13 mouse cellular contexts compared by ENCODE assay signal in genomic region chr3:146375224-146375657, GRCm38 (mm10). TPM values are rescaled to one million over a fixed set of nuclear protein-coding genes. Genes with fewer than 3 reads are reported as not detected.
A peak's percentile ranks its signal among the peaks of the same experiment; 100 is the strongest.
DNase-seq lines count a peak whose midpoint lies in the region; ATAC-seq and TF ChIP-seq lines count a peak whose summit lies in the region.
"Had no signal": no experiment of that assay in that cellular context is flagged by ENCODE, and none has a peak within 500 bp of the region (broad histone marks: within the 10 kb centered on the region; RNA-seq: fewer than 3 reads in every experiment).

No protein-coding gene starts in this region.

- H3K9me3 ChIP-seq in kidney, embryonic 14.5 days (ENCODE audit: control insufficient read depth, low read length), result no peaks in the 10 kb centered on the region
- H3K9me3 ChIP-seq in embryonic facial prominence, embryonic 11.5 days (replicated peaks; ENCODE audit: control insufficient read depth, low read length), result no peaks in the 10 kb centered on the region
- no peaks in the 10 kb centered on the region for H3K9me3 ChIP-seq in hindbrain, postnatal 0 days (ENCODE audit: low read length)
- H3K9me3 ChIP-seq: heart, embryonic 15.5 days had no signal

- no peak for TF ChIP-seq CTCF in hindbrain, postnatal 0 days (IDR thresholded peaks at IDR 0.05; ENCODE audit: low read depth)
- no peak for TF ChIP-seq CTCF in lung, adult 2 months (IDR thresholded peaks at IDR 0.05; ENCODE audit: insufficient read depth, low read length)

- ATAC-seq in kidney, embryonic 14.5 days (ENCODE audit: low FRiP score, low TSS enrichment), result peak; percentile 48; the same call in 1 of the 2 replicates
- peak; percentile 25; the same call in 1 of the 2 replicates for ATAC-seq in embryonic facial prominence, embryonic 11.5 days (replicated peaks; ENCODE audit: insufficient number of reproducible peaks, low FRiP score, low TSS enrichment, low read depth)
- no peak for ATAC-seq in hindbrain, postnatal 0 days

- no peak for DNase-seq in kidney, adult 18-20 months
- DNase-seq in Muller cell, postnatal 12 days (ENCODE audit: inconsistent ontology term), result peak; percentile 90
- DNase-seq in embryonic facial prominence, embryonic 11.5 days (ENCODE audit: low spot score), result no peak
- DNase-seq in hindbrain, postnatal 0 days (ENCODE audit: low spot score), result peak; percentile 20
- no peak for DNase-seq in MN1 (ENCODE audit: low spot score)
- DNase-seq in lung, adult 2 months, result no peak
- DNase-seq in right cerebral cortex, postnatal 4 days, result no peak
- DNase-seq: cerebellum, adult 9-11 months; gastrocnemius, adult 2 months; lung, postnatal 4 days; right cerebral cortex, adult 18-20 months had no signal

- H3K4me1 ChIP-seq in kidney, embryonic 14.5 days (ENCODE audit: control insufficient read depth, insufficient read depth, low read length), result 0 out of 2 replicates have a peak, but pooled peaks cover 4% of the 10 kb centered on the region
- no peaks in the 10 kb centered on the region for H3K4me1 ChIP-seq in embryonic facial prominence, embryonic 11.5 days (ENCODE audit: control insufficient read depth, insufficient read depth, low read length)
- H3K4me1 ChIP-seq in hindbrain, postnatal 0 days (ENCODE audit: insufficient read depth, low read length), result no peaks in the 10 kb centered on the region
- H3K4me1 ChIP-seq in lung, adult 2 months (ENCODE audit: control insufficient read depth, insufficient read depth, low read length), result no peaks in the 10 kb centered on the region
- H3K4me1 ChIP-seq: heart, embryonic 15.5 days had no signal

- H3K4me3 ChIP-seq in kidney, embryonic 14.5 days (ENCODE audit: low read length), result no peak overlapping the region
- no peak overlapping the region for H3K4me3 ChIP-seq in embryonic facial prominence, embryonic 11.5 days (ENCODE audit: low read depth, low read length)
- H3K4me3 ChIP-seq in hindbrain, postnatal 0 days (ENCODE audit: low read length), result no peak overlapping the region
- no peak overlapping the region for H3K4me3 ChIP-seq in lung, adult 2 months (replicated peaks; ENCODE audit: extremely low read depth, low read depth, low read length)
- H3K4me3 ChIP-seq: gastrocnemius, adult 2 months; heart, embryonic 15.5 days had no signal

- H3K36me3 ChIP-seq in kidney, embryonic 14.5 days (ENCODE audit: control insufficient read depth, insufficient read depth, low read length), result no peaks in the 10 kb centered on the region
- H3K36me3 ChIP-seq in embryonic facial prominence, embryonic 11.5 days (replicated peaks; ENCODE audit: control insufficient read depth, insufficient read depth, low read depth, low read length), result no peaks in the 10 kb centered on the region
- no peaks in the 10 kb centered on the region for H3K36me3 ChIP-seq in hindbrain, postnatal 0 days (ENCODE audit: insufficient read depth, low read length)
- H3K36me3 ChIP-seq: heart, embryonic 15.5 days had no signal

- no peak overlapping the region for H3K9ac ChIP-seq in kidney, embryonic 14.5 days (ENCODE audit: low read depth, low read length)
- H3K9ac ChIP-seq in embryonic facial prominence, embryonic 11.5 days (replicated peaks; ENCODE audit: low read length), result no peak overlapping the region
- H3K9ac ChIP-seq in hindbrain, postnatal 0 days (replicated peaks; ENCODE audit: low read length), result no peak overlapping the region
- H3K9ac ChIP-seq: heart, embryonic 15.5 days had no signal

- H3K27me3 ChIP-seq in kidney, embryonic 14.5 days (ENCODE audit: control insufficient read depth, insufficient read depth, low read length), result no peaks in the 10 kb centered on the region
- H3K27me3 ChIP-seq in embryonic facial prominence, embryonic 11.5 days (ENCODE audit: control insufficient read depth, insufficient read depth, low read length), result no peaks in the 10 kb centered on the region
- 0 out of 2 replicates have a peak, but pooled peaks cover 4% of the 10 kb centered on the region for H3K27me3 ChIP-seq in hindbrain, postnatal 0 days (ENCODE audit: insufficient read depth, low read length)
- H3K27me3 ChIP-seq: heart, embryonic 15.5 days had no signal

- WGBS in kidney, embryonic 14.5 days, result 60% methylated on average over 4 of the region's 4 CpGs
- WGBS in embryonic facial prominence, embryonic 11.5 days, result 23% methylated on average over 4 of the region's 4 CpGs
- 13% methylated on average over 4 of the region's 4 CpGs for WGBS in hindbrain, postnatal 0 days
- 61% methylated on average over 4 of the region's 4 CpGs for WGBS in lung, adult 2 months

- no peak for TF ChIP-seq POLR2A in lung, adult 2 months (IDR thresholded peaks at IDR 0.05; ENCODE audit: borderline replicate concordance, extremely low read depth, low read depth, low read length)

- no peak overlapping the region for H3K4me2 ChIP-seq in kidney, embryonic 14.5 days (replicated peaks; ENCODE audit: low read depth, low read length)
- H3K4me2 ChIP-seq in embryonic facial prominence, embryonic 11.5 days (ENCODE audit: low read depth, low read length), result no peak overlapping the region
- H3K4me2 ChIP-seq in hindbrain, postnatal 0 days (ENCODE audit: low read depth, low read length), result no peak overlapping the region
- H3K4me2 ChIP-seq: heart, embryonic 15.5 days had no signal

- H3K27ac ChIP-seq in kidney, embryonic 14.5 days (ENCODE audit: low read depth, low read length), result no peak overlapping the region
- H3K27ac ChIP-seq in embryonic facial prominence, embryonic 11.5 days (replicated peaks; ENCODE audit: low read depth, low read length), result no peak overlapping the region
- no peak overlapping the region for H3K27ac ChIP-seq in hindbrain, postnatal 0 days
- H3K27ac ChIP-seq: gastrocnemius, adult 2 months; heart, embryonic 15.5 days had no signal

RNA-seq across cellular contexts. Expression of gene Ssx2ip, which starts 29.2 kb away (rescaled TPM):
- polyA plus RNA-seq in kidney, embryonic 14.5 days (2014; fragmentation: Nextera tagmentation; extraction: Ambion mirVana), result 14.7 and 25.8 TPM in 2 replicates
- 32.5 and 35.5 TPM in 2 replicates for polyA plus RNA-seq in embryonic facial prominence, embryonic 11.5 days (2014; fragmentation: Nextera tagmentation; extraction: Ambion mirVana)
- 21.7 and 23.6 TPM in 2 replicates for total RNA-seq in hindbrain, postnatal 0 days (2014; rRNA removed)
- 21.7 and 23.5 TPM in 2 replicates for polyA plus RNA-seq in hindbrain, postnatal 0 days (2015; fragmentation: Nextera tagmentation; extraction: Ambion mirVana)
- polyA plus RNA-seq in lung, adult 2 months (2012; rRNA removed), result 5.9 and 7.2 TPM in 2 replicates

Comparison
In these comparisons a context has a peak if more than half of its experiments do, and no peak if none do; other contexts are left out.
1. DNase-seq: peak in Muller cell, postnatal 12 days (single experiment) and hindbrain, postnatal 0 days (single experiment); none in kidney, adult 18-20 months (single experiment), embryonic facial prominence, embryonic 11.5 days (single experiment), MN1 (single experiment), lung, adult 2 months (single experiment) and right cerebral cortex, postnatal 4 days (single experiment).